Comparison of ENCODE assay signal across 7 mouse cellular contexts in genomic region chr14:7851543-7852065, GRCm38 (mm10). TPM values are rescaled to one million over a fixed set of nuclear protein-coding genes. Genes with fewer than 3 reads are reported as not detected.
DNase-seq lines count a peak whose midpoint lies in the region; ATAC-seq and TF ChIP-seq lines count a peak whose summit lies in the region.

No protein-coding gene starts in this region.

- no peaks in the 10 kb centered on the region for H3K4me1 ChIP-seq in MEL (ENCODE audit: control insufficient read depth in 1 of 2, insufficient read depth in 2 of 2, low read length in 2 of 2)
- peaks cover 23% of the 10 kb centered on the region for H3K4me1 ChIP-seq in heart, adult 2 months (ENCODE audit: control insufficient read depth, insufficient read depth, low read length)
- H3K4me1 ChIP-seq in lung, postnatal 0 days (ENCODE audit: insufficient read depth, low read depth, low read length) = peaks cover 16% of the 10 kb centered on the region; the same call in 1 of the 2 replicates

- peaks cover 3 to 5% of the 10 kb centered on the region in 2 experiments; a peak in 2 of 4 replicates for H3K27me3 ChIP-seq in MEL (ENCODE audit: control insufficient read depth in 1 of 2, insufficient read depth in 2 of 2, low read length in 2 of 2)
- no peaks in the 10 kb centered on the region for H3K27me3 ChIP-seq in heart, adult 2 months (ENCODE audit: control insufficient read depth, insufficient read depth, low read length)
- no peaks in the 10 kb centered on the region for H3K27me3 ChIP-seq in lung, postnatal 0 days (replicated peaks; ENCODE audit: insufficient read depth, low read length)

- H3K9me3 ChIP-seq in MEL (replicated peaks; ENCODE audit: insufficient read depth, low read length) = no peaks in the 10 kb centered on the region
- no peaks in the 10 kb centered on the region for H3K9me3 ChIP-seq in lung, postnatal 0 days (ENCODE audit: low read length)

- no peak for TF ChIP-seq RAD21 in MEL (IDR thresholded peaks at IDR 0.05; ENCODE audit: low read depth, low read length)

- intact Hi-C loops in heart, adult 2 months (cut with DNase I) = loop anchor here (1.0 kb wide), 2 partner anchors 13 to 33 kb away; no protein-coding TSS in a partner anchor

- no peak for TF ChIP-seq POLR2A in MEL (IDR thresholded peaks at IDR 0.05; ENCODE audit: control insufficient read depth in 1 of 2, insufficient read depth in 1 of 2, low read depth in 1 of 2, low read length in 2 of 2, poor library complexity in 1 of 2)
- no peak for TF ChIP-seq POLR2A in heart, adult 2 months (IDR thresholded peaks at IDR 0.05; ENCODE audit: insufficient read depth, low read depth, low read length)

- H3K79me2 ChIP-seq in MEL (ENCODE audit: control insufficient read depth, insufficient read depth, low read length, poor library complexity) = no peaks in the 10 kb centered on the region
- peaks cover 5% of the 10 kb centered on the region for H3K79me2 ChIP-seq in heart, adult 2 months (replicated peaks; ENCODE audit: control insufficient read depth, insufficient read depth, low read length)

- H3K27ac ChIP-seq in MEL (ENCODE audit: control insufficient read depth, low read depth, low read length) = no peak overlapping the region
- peak overlapping the region; percentile 70 for H3K27ac ChIP-seq in heart, adult 2 months
- H3K27ac ChIP-seq in lung, postnatal 0 days (ENCODE audit: low read length) = peak overlapping the region; percentile 44; the same call in 1 of the 2 replicates

- no peak overlapping the region for H3K4me3 ChIP-seq in MEL (ENCODE audit: control insufficient read depth in 1 of 2, insufficient read depth in 1 of 2, low read depth in 2 of 2, low read length in 2 of 2)
- H3K4me3 ChIP-seq in heart, adult 2 months = no peak overlapping the region
- no peak overlapping the region for H3K4me3 ChIP-seq in lung, postnatal 0 days (ENCODE audit: low read depth, low read length)

- peak; percentile 71 for ATAC-seq in lung, postnatal 0 days
- no peak for ATAC-seq in erythroblast, adult 5-6 weeks (replicated peaks; ENCODE audit: low FRiP score, poor library complexity, severe bottlenecking)
- no peak for ATAC-seq in erythroid progenitor cell, adult 5-6 weeks (replicated peaks; ENCODE audit: low FRiP score, poor library complexity, severe bottlenecking)

- peak overlapping the region; percentile 34; the same call in 1 of the 2 replicates for H3K4me2 ChIP-seq in lung, postnatal 0 days (replicated peaks; ENCODE audit: low read depth, low read length)

- no peak for TF ChIP-seq EP300 in MEL (IDR thresholded peaks at IDR 0.05; ENCODE audit: low read depth in 1 of 2, low read length in 2 of 2)
- TF ChIP-seq EP300 in heart, adult 2 months (IDR thresholded peaks at IDR 0.05; ENCODE audit: insufficient read depth, low read depth, low read length) = 0 out of 2 replicates have a peak, but pooled peaks have one; percentile 12
- peak; percentile 15; the same call in 1 of the 2 replicates for TF ChIP-seq EP300 in lung, postnatal 0 days (IDR thresholded peaks at IDR 0.05)

- TF ChIP-seq CTCF in MEL (IDR thresholded peaks at IDR 0.05 in 2 of 3, conservative IDR thresholded peaks at IDR 0.05 in 1 of 3; ENCODE audit: control insufficient read depth in 1 of 3, insufficient read depth in 1 of 3, low read depth in 2 of 3, low read length in 3 of 3, poor library complexity in 1 of 3, severe bottlenecking in 1 of 3) = no peak
- TF ChIP-seq CTCF in heart, adult 2 months (IDR thresholded peaks at IDR 0.05) = no peak
- TF ChIP-seq CTCF in lung, postnatal 0 days (IDR thresholded peaks at IDR 0.05) = no peak

- DNase-seq in MEL (ENCODE audit: low read depth, low spot score) = peak; percentile 12
- DNase-seq in adrenal gland, postnatal 36 days = peak; percentile 31 to 53
- DNase-seq in heart, adult 2 months = peak; percentile 70 to 85
- DNase-seq in kidney, adult 18-20 months = peak; percentile 69
- DNase-seq in lung, postnatal 0 days (ENCODE audit: low spot score) = peak; percentile 74

- H3K36me3 ChIP-seq in MEL (ENCODE audit: control insufficient read depth in 1 of 2, insufficient read depth in 2 of 2, low read length in 2 of 2) = 0 out of 4 replicates have a peak, but pooled peaks cover 0 to 3% of the 10 kb centered on the region in 2 experiments
- H3K36me3 ChIP-seq in heart, adult 2 months (ENCODE audit: control insufficient read depth, insufficient read depth, low read length) = peaks cover 10% of the 10 kb centered on the region
- H3K36me3 ChIP-seq in lung, postnatal 0 days (ENCODE audit: insufficient read depth, low read length) = no peaks in the 10 kb centered on the region

- 36% methylated on average over 5 of the region's 5 CpGs for WGBS in heart, adult 2 months
- WGBS in lung, postnatal 0 days = 14% methylated on average over 5 of the region's 5 CpGs

- H3K9ac ChIP-seq in MEL (ENCODE audit: control insufficient read depth, low read depth, low read length, poor library complexity, severe bottlenecking) = no peak overlapping the region
- H3K9ac ChIP-seq in heart, adult 2 months (ENCODE audit: low read depth, low read length) = no peak overlapping the region; the same call in 1 of the 2 replicates
- no peak overlapping the region for H3K9ac ChIP-seq in lung, postnatal 0 days (replicated peaks; ENCODE audit: low read depth)

TF ChIP-seq in MEL, 35 proteins besides CTCF, POLR2A, EP300 and RAD21:
- TF ChIP-seq MAX (IDR thresholded peaks at IDR 0.05; ENCODE audit: low read length) = no peak
- no peak for TF ChIP-seq ZMIZ1 (IDR thresholded peaks at IDR 0.05; ENCODE audit: low read depth, low read length)
- TF ChIP-seq TAL1 (IDR thresholded peaks at IDR 0.05; ENCODE audit: low read length) = no peak
- no peak for TF ChIP-seq GATA1 (IDR thresholded peaks at IDR 0.05; ENCODE audit: low read depth, low read length)
- TF ChIP-seq MAFK (IDR thresholded peaks at IDR 0.05; ENCODE audit: borderline replicate concordance, low read depth, low read length) = no peak
- no peak for TF ChIP-seq MEF2A (IDR thresholded peaks at IDR 0.05; ENCODE audit: extremely low read depth, insufficient replicate concordance, low read depth, low read length, poor library complexity, severe bottlenecking)
- TF ChIP-seq CHD1 (IDR thresholded peaks at IDR 0.05; ENCODE audit: low read depth, low read length) = no peak
- no peak for TF ChIP-seq ZC3H11A (IDR thresholded peaks at IDR 0.05; ENCODE audit: low read depth, low read length)
- TF ChIP-seq MAZ (IDR thresholded peaks at IDR 0.05; ENCODE audit: low read depth, low read length) = no peak
TF ChIP-seq in MEL: peak in this region for 0.

RNA-seq across cellular contexts. Expression of gene Flnb, which starts 33.8 kb away (rescaled TPM):
- 3.1 TPM in 2 replicates for total RNA-seq in MEL (2012; rRNA removed)
- 1 to 10 TPM in 1 of 2 experiments, not detected in 1; 1.0 TPM for polyA plus RNA-seq in MEL (2012; ENCODE audit: insufficient read depth in 1 of 2, insufficient read length in 2 of 2, low read depth in 1 of 2, low replicate concordance in 2 of 2, missing spikeins in 1 of 2)
- 10 to 100 TPM; 41.7 to 74.9 TPM for total RNA-seq in adrenal gland, postnatal 36 days (2021)
- 10 to 100 TPM; 17.0 to 22.7 TPM for total RNA-seq in heart, adult 2 months (2021)
- 9.6 and 18.2 TPM in 2 replicates for polyA plus RNA-seq in heart, adult 2 months (2012; rRNA removed)
- 5.4 and 6.7 TPM in 2 replicates for polyA plus RNA-seq in lung, postnatal 0 days (2015; fragmentation: Nextera tagmentation; extraction: Ambion mirVana)
- 2.7 and 3.8 TPM in 2 replicates for total RNA-seq in erythroblast, adult 5-6 weeks (2015; ENCODE audit: low replicate concordance)
- total RNA-seq in erythroblast, adult 5-6 weeks (2017; ENCODE audit: low replicate concordance) = 2.0 and 2.2 TPM in 2 replicates
- total RNA-seq in erythroid progenitor cell, adult 5-6 weeks (2015; ENCODE audit: low replicate concordance) = 1.4 and 1.7 TPM in 2 replicates
- 0.64 and 1.2 TPM in 2 replicates for total RNA-seq in erythroid progenitor cell, adult 5-6 weeks (2017; ENCODE audit: low replicate concordance)

Comparison
In these comparisons a context has a peak if more than half of its experiments do, and no peak if none do; other contexts are left out.
1. DNase-seq: peak in every context shown above with its lines; median percentile 78 in heart, adult 2 months; 74 in lung, postnatal 0 days; 69 in kidney, adult 18-20 months; 42 in adrenal gland, postnatal 36 days; 12 in MEL.